Mouse (Mus musculus): ENCODE data around the gene Rbm20.
A peak's percentile ranks its signal among the peaks of the same experiment; 100 is the strongest.

- TF ChIP-seq CTCF (IDR thresholded peaks at IDR 0.05): no peak
- peak; percentile 98 for TF ChIP-seq EP300 (IDR thresholded peaks at IDR 0.05; ENCODE audit: insufficient read depth, low read depth, low read length)
Measured at GRCm38 (mm10) chr19:53801789-53802683, 124.9 kb downstream of the Rbm20 start.

Data from heart, adult 2 months (tissue).